Mouse (Mus musculus): ENCODE results near the gene Tmem104. TPM values are rescaled to one million over a fixed set of nuclear protein-coding genes. Genes with fewer than 3 reads are reported as not detected.

Tmem104 gene
- polyA plus RNA-seq, 1 experiment from 2014 or later, result 10.6 TPM

GRCm38 (mm10) chr11:115275509-115275908 is 88.2 kb downstream of the Tmem104 start:
- Histone ChIP-seq H3K9me3 (no peaks in the 10 kb centered on the region), H3K4me1 (replicated peaks) (peaks cover 50% of the 10 kb centered on the region), H3K27me3 (ENCODE audit: insufficient read depth, poor library complexity, severe bottlenecking) (no peaks in the 10 kb centered on the region), H3K27ac (no peak overlapping the region), H3K36me3 (0 out of 2 replicates have a peak, but pooled peaks cover 9% of the 10 kb centered on the region), H3K4me3 (peak overlapping the region; percentile 79; the same call in 1 of the 2 replicates)
- DNase-seq (ENCODE audit: low spot score), result no peak
- WGBS, result 89% methylated on average over 6 of the region's 6 CpGs

- 61% methylated on average over 3 of the region's 3 CpGs for WGBS
- no peak for DNase-seq (ENCODE audit: low spot score)
- peak overlapping the region; percentile 79 for H3K4me3 ChIP-seq
- peaks cover 50% of the 10 kb centered on the region for H3K4me1 ChIP-seq (replicated peaks)
- no peaks in the 10 kb centered on the region for H3K27me3 ChIP-seq (ENCODE audit: insufficient read depth, poor library complexity, severe bottlenecking)
- peak overlapping the region; percentile 94; the same call in 1 of the 2 replicates for H3K27ac ChIP-seq
- H3K36me3 ChIP-seq, result 0 out of 2 replicates have a peak, but pooled peaks cover 9% of the 10 kb centered on the region
- H3K9me3 ChIP-seq, result no peaks in the 10 kb centered on the region
Observed at GRCm38 (mm10) chr11:115275954-115276353, 88.7 kb downstream of the Tmem104 start.

- Histone ChIP-seq H3K27me3 (ENCODE audit: insufficient read depth, poor library complexity, severe bottlenecking) (no peaks in the 10 kb centered on the region), H3K4me3 (peak within 1 kb of the TSS; percentile 79), H3K27ac (peak within 1 kb of the TSS; percentile 94), H3K36me3 (0 out of 2 replicates have a peak, but pooled peaks cover 3% of the 10 kb centered on the region), H3K4me1 (replicated peaks) (peaks cover 43% of the 10 kb centered on the region), H3K9me3 (no peaks in the 10 kb centered on the region)
- DNase-seq (ENCODE audit: low spot score), result peak; percentile 99
- under 1% methylated on average over 42 of the region's 42 CpGs for whole genome bisulfite sequencing
Observed at GRCm38 (mm10) chr11:115276780-115277603, 89.7 kb downstream of the Tmem104 start, which contains the start of gene Fdxr. Fdxr (minus strand) TSS chr11:115277050.

GRCm38 (mm10) chr11:115277604-115277975 is 90.3 kb downstream of the Tmem104 start:
- no peak for DNase-seq (ENCODE audit: low spot score)
- H3K36me3 ChIP-seq, result no peaks in the 10 kb centered on the region
- H3K27me3 ChIP-seq (ENCODE audit: insufficient read depth, poor library complexity, severe bottlenecking), result no peaks in the 10 kb centered on the region
- peaks cover 43% of the 10 kb centered on the region for H3K4me1 ChIP-seq (replicated peaks)
- peak overlapping the region; percentile 94 for H3K27ac ChIP-seq
- 24% methylated on average over 7 of the region's 7 CpGs for WGBS
- H3K4me3 ChIP-seq, result peak overlapping the region; percentile 79
- H3K9me3 ChIP-seq, result no peaks in the 10 kb centered on the region

GRCm38 (mm10) chr11:115278176-115278575 is 90.9 kb downstream of the Tmem104 start:
- Histone ChIP-seq H3K9me3 (no peaks in the 10 kb centered on the region), H3K4me1 (replicated peaks) (peaks cover 41% of the 10 kb centered on the region), H3K27ac (no peak overlapping the region), H3K4me3 (peak overlapping the region; percentile 79), H3K27me3 (ENCODE audit: insufficient read depth, poor library complexity, severe bottlenecking) (no peaks in the 10 kb centered on the region), H3K36me3 (no peaks in the 10 kb centered on the region)
- no peak for DNase-seq (ENCODE audit: low spot score)
- 79% methylated on average over 6 of the region's 6 CpGs for whole genome bisulfite sequencing

- Histone ChIP-seq H3K27ac (no peak overlapping the region), H3K4me1 (replicated peaks) (peaks cover 31% of the 10 kb centered on the region)
Observed at GRCm38 (mm10) chr11:115279726-115280125, 92.4 kb downstream of the Tmem104 start.

GRCm38 (mm10) chr11:115282295-115282694 is 95.0 kb downstream of the Tmem104 start:
- Histone ChIP-seq H3K36me3 (no peaks in the 10 kb centered on the region), H3K27me3 (ENCODE audit: insufficient read depth, poor library complexity, severe bottlenecking) (no peaks in the 10 kb centered on the region), H3K9me3 (no peaks in the 10 kb centered on the region), H3K4me1 (replicated peaks) (peaks cover 11% of the 10 kb centered on the region), H3K4me3 (no peak overlapping the region), H3K27ac (no peak overlapping the region)
- DNase-seq (ENCODE audit: low spot score), result no peak
- 73% methylated on average over 8 of the region's 8 CpGs for WGBS

More at GRCm38 (mm10) chr11:115279726-115280125, 92.4 kb downstream of the Tmem104 start:
- Histone ChIP-seq H3K4me3 (no peak overlapping the region), H3K9me3 (no peaks in the 10 kb centered on the region), H3K36me3 (no peaks in the 10 kb centered on the region), H3K27me3 (ENCODE audit: insufficient read depth, poor library complexity, severe bottlenecking) (no peaks in the 10 kb centered on the region)
- DNase-seq (ENCODE audit: low spot score), result no peak
- WGBS, result 70% methylated on average over 1 of the region's 1 CpGs

- H3K27me3 ChIP-seq (ENCODE audit: insufficient read depth, poor library complexity, severe bottlenecking), result no peaks in the 10 kb centered on the region
- no peak overlapping the region for H3K4me3 ChIP-seq
- WGBS, result 84% methylated on average over 8 of the region's 8 CpGs
- no peak for DNase-seq (ENCODE audit: low spot score)
- H3K9me3 ChIP-seq, result no peaks in the 10 kb centered on the region
- no peaks in the 10 kb centered on the region for H3K36me3 ChIP-seq
- peaks cover 7% of the 10 kb centered on the region for H3K4me1 ChIP-seq (replicated peaks)
- H3K27ac ChIP-seq, result no peak overlapping the region
Observed at GRCm38 (mm10) chr11:115282723-115283485, 95.6 kb downstream of the Tmem104 start.

- Histone ChIP-seq H3K4me1 (replicated peaks) (peaks cover 5% of the 10 kb centered on the region; the same call in 1 of the 2 replicates), H3K27ac (no peak overlapping the region), H3K4me3 (no peak overlapping the region), H3K9me3 (no peaks in the 10 kb centered on the region), H3K36me3 (no peaks in the 10 kb centered on the region), H3K27me3 (ENCODE audit: insufficient read depth, poor library complexity, severe bottlenecking) (no peaks in the 10 kb centered on the region)
- no peak for DNase-seq (ENCODE audit: low spot score)
- WGBS, result 76% methylated on average over 9 of the region's 9 CpGs
Observed at GRCm38 (mm10) chr11:115283486-115283765, 96.1 kb downstream of the Tmem104 start.

- no peaks in the 10 kb centered on the region for H3K9me3 ChIP-seq
- WGBS, result 86% methylated on average over 12 of the region's 12 CpGs
Observed at GRCm38 (mm10) chr11:115283891-115284620, 96.8 kb downstream of the Tmem104 start.

GRCm38 (mm10) chr11:115285282-115285681 is 98.0 kb downstream of the Tmem104 start:
- Histone ChIP-seq H3K4me1 (replicated peaks) (peaks cover 5% of the 10 kb centered on the region; the same call in 1 of the 2 replicates), H3K9me3 (no peaks in the 10 kb centered on the region), H3K4me3 (no peak overlapping the region), H3K36me3 (no peaks in the 10 kb centered on the region), H3K27ac (no peak overlapping the region), H3K27me3 (ENCODE audit: insufficient read depth, poor library complexity, severe bottlenecking) (no peaks in the 10 kb centered on the region)
- WGBS, result 74% methylated on average over 4 of the region's 4 CpGs
- no peak for DNase-seq (ENCODE audit: low spot score)

More at GRCm38 (mm10) chr11:115283891-115284620, 96.8 kb downstream of the Tmem104 start:
- DNase-seq (ENCODE audit: low spot score), result no peak
- H3K4me3 ChIP-seq, result no peak overlapping the region
- no peak overlapping the region for H3K27ac ChIP-seq
- no peaks in the 10 kb centered on the region for H3K36me3 ChIP-seq
- H3K27me3 ChIP-seq (ENCODE audit: insufficient read depth, poor library complexity, severe bottlenecking), result no peaks in the 10 kb centered on the region
- peaks cover 5% of the 10 kb centered on the region; the same call in 1 of the 2 replicates for H3K4me1 ChIP-seq (replicated peaks)

- Histone ChIP-seq H3K27me3 (ENCODE audit: insufficient read depth, poor library complexity, severe bottlenecking) (no peaks in the 10 kb centered on the region), H3K4me3 (no peak overlapping the region), H3K9me3 (no peaks in the 10 kb centered on the region), H3K36me3 (no peaks in the 10 kb centered on the region), H3K4me1 (replicated peaks) (peaks cover 7% of the 10 kb centered on the region; the same call in 1 of the 2 replicates), H3K27ac (no peak overlapping the region)
- WGBS, result 83% methylated on average over 19 of the region's 19 CpGs
- no peak for DNase-seq (ENCODE audit: low spot score)
Observed at GRCm38 (mm10) chr11:115286201-115286993, 99.1 kb downstream of the Tmem104 start.

Measured in hindbrain, embryonic 10.5 days (tissue).